Mouse (Mus musculus) kidney, embryonic 16.5 days (tissue): ENCODE results near the gene Tifa. TPM values are rescaled to one million over a fixed set of nuclear protein-coding genes. Genes with fewer than 3 reads are reported as not detected.
"Not testable (repeated sequence)": the region's sequence is repeated elsewhere in the genome, so short reads cannot be mapped to it uniquely, and the experiment has no call there.

Source experiments
- ATAC-seq: fragments of 200-750 bp; cut with Nextera tagmentation; 2 replicates; pipeline ENCODE4 v1.8.0; 2017; ENCODE audit warnings: moderate TSS enrichment; ENCODE audit not compliant: low FRiP score, low TSS enrichment
- H3K27ac ChIP-seq: fragments of 300-500 bp; sonication (generic); 2 replicates; pipeline ENCODE4 v1.5.1; 2014; ENCODE audit warnings: low read length
- H3K27me3 ChIP-seq: fragments of 300-500 bp; sonication (generic); 2 replicates; pipeline ENCODE4 v1.6.1; 2014; ENCODE audit warnings: low read length, control low read depth, mixed read lengths; ENCODE audit not compliant: insufficient read depth
- H3K36me3 ChIP-seq: fragments of 300-500 bp; sonication (generic); 2 replicates; pipeline ENCODE4 v1.6.1; 2014; ENCODE audit warnings: low read length, control low read depth, mixed read lengths; ENCODE audit not compliant: insufficient read depth
- H3K4me1 ChIP-seq: fragments of 300-500 bp; sonication (generic); 2 replicates; pipeline ENCODE4 v1.6.1; 2014; ENCODE audit warnings: low read length, control low read depth, mixed read lengths; ENCODE audit not compliant: insufficient read depth
- H3K4me2 ChIP-seq: fragments of 300-500 bp; sonication (generic); replicated peaks from 2 replicates; pipeline ENCODE4 v1.6.1; 2014; ENCODE audit warnings: low read depth, low read length
- H3K4me3 ChIP-seq: fragments of 300-500 bp; sonication (generic); 2 replicates; pipeline ENCODE4 v1.5.1; 2014; ENCODE audit warnings: mild to moderate bottlenecking, low read length
- H3K9ac ChIP-seq: fragments of 300-500 bp; sonication (generic); replicated peaks from 2 replicates; pipeline ENCODE4 v1.6.1; 2014; ENCODE audit warnings: low read length
- H3K9me3 ChIP-seq: fragments of 300-500 bp; sonication (generic); 2 replicates; pipeline ENCODE4 v1.6.1; 2016; ENCODE audit warnings: low read length, control low read depth
- WGBS: fragments of 180-500 bp; shearing (Covaris S2); extraction: QIAGEN DNeasy Blood & Tissue Kit; methylation state at CpG from one replicate; pipeline ENCODE4 v1.1.7; 2014; 5-methylcytosine and 5-hydroxymethylcytosine counted together
- polyA plus RNA-seq: library from polyadenylated mRNA; unstranded; fragments of >200 nt; fragmentation: Nextera tagmentation; extraction: Ambion mirVana; gene quantifications from 2 replicates; pipeline ENCODE4 v1.2.1, GENCODE M21; 2015

The Tifa gene
- polyA plus RNA-seq, 1 experiment from 2014 or later, result 5.4 TPM

- H3K4me3 ChIP-seq, result no peak overlapping the region
- H3K9me3 ChIP-seq, result no peaks in the 10 kb centered on the region
- no peak overlapping the region for H3K27ac ChIP-seq
- no peak overlapping the region for H3K9ac ChIP-seq
- H3K4me2 ChIP-seq, result no peak overlapping the region
- H3K4me1 ChIP-seq, result no peaks in the 10 kb centered on the region
- H3K36me3 ChIP-seq, result no peaks in the 10 kb centered on the region
- 84% methylated on average over 6 of the region's 6 CpGs for WGBS
- peaks cover 3% of the 10 kb centered on the region; the same call in 1 of the 2 replicates for H3K27me3 ChIP-seq
- no peak for ATAC-seq
Observed at GRCm38 (mm10) chr3:127782921-127783320, 6.7 kb upstream of the Tifa start.

DNA sequence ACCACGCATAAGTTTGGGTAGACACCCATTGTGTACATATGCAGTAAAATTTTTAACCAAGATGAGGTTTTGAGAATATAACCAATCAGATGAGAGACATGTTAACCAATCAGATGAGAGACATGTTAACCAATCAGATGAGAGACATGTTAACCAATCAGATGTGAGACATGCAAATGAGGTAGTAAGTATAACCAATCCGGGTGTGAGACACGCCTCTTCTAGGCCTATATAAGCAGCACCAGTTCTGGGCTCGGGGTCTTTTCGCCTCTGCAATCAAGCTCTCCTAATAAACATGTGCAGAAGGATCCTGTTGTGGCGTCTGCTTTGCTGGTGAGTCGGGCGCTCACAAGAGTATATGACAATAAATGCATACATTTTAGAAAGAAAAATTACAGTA lies 5.9 kb upstream of the Tifa start:
- H3K9ac ChIP-seq, H3K4me1 ChIP-seq, H3K27me3 ChIP-seq, H3K9me3 ChIP-seq, H3K4me3 ChIP-seq, H3K36me3 ChIP-seq, H3K27ac ChIP-seq, ATAC-seq, H3K4me2 ChIP-seq: not testable (repeated sequence)
- WGBS, result 91% methylated on average over 8 of the region's 8 CpGs

- Histone ChIP-seq H3K4me1 (peaks cover 11% of the 10 kb centered on the region), H3K4me3 (no peak overlapping the region), H3K9ac (no peak overlapping the region), H3K4me2 (no peak overlapping the region), H3K9me3 (no peaks in the 10 kb centered on the region), H3K36me3 (no peaks in the 10 kb centered on the region), H3K27ac (no peak overlapping the region), H3K27me3 (peaks cover 19% of the 10 kb centered on the region)
- no peak for ATAC-seq
Observed at GRCm38 (mm10) chr3:127787032-127787431, 2.6 kb upstream of the Tifa start.

GRCm38 (mm10) chr3:127788038-127788437 lies 1.6 kb upstream of the Tifa start:
- Histone ChIP-seq H3K4me3 (no peak overlapping the region), H3K4me2 (no peak overlapping the region), H3K9ac (no peak overlapping the region), H3K27me3 (peaks cover 19% of the 10 kb centered on the region), H3K9me3 (no peaks in the 10 kb centered on the region), H3K27ac (no peak overlapping the region), H3K4me1 (peaks cover 11% of the 10 kb centered on the region), H3K36me3 (no peaks in the 10 kb centered on the region)
- ATAC-seq, result no peak
- 50% methylated on average over 7 of the region's 7 CpGs for WGBS

GRCm38 (mm10) chr3:127788919-127789318 lies 686 bp upstream of the Tifa start:
- no peak for ATAC-seq
- Histone ChIP-seq H3K9ac (no peak overlapping the region), H3K4me3 (peak overlapping the region; percentile 67), H3K27ac (no peak overlapping the region), H3K36me3 (no peaks in the 10 kb centered on the region), H3K27me3 (peaks cover 19% of the 10 kb centered on the region), H3K9me3 (peaks cover 4% of the 10 kb centered on the region; the same call in 1 of the 2 replicates), H3K4me1 (peaks cover 11% of the 10 kb centered on the region), H3K4me2 (peak overlapping the region; percentile 95)
- 22% methylated on average over 8 of the region's 8 CpGs for WGBS

DNA sequence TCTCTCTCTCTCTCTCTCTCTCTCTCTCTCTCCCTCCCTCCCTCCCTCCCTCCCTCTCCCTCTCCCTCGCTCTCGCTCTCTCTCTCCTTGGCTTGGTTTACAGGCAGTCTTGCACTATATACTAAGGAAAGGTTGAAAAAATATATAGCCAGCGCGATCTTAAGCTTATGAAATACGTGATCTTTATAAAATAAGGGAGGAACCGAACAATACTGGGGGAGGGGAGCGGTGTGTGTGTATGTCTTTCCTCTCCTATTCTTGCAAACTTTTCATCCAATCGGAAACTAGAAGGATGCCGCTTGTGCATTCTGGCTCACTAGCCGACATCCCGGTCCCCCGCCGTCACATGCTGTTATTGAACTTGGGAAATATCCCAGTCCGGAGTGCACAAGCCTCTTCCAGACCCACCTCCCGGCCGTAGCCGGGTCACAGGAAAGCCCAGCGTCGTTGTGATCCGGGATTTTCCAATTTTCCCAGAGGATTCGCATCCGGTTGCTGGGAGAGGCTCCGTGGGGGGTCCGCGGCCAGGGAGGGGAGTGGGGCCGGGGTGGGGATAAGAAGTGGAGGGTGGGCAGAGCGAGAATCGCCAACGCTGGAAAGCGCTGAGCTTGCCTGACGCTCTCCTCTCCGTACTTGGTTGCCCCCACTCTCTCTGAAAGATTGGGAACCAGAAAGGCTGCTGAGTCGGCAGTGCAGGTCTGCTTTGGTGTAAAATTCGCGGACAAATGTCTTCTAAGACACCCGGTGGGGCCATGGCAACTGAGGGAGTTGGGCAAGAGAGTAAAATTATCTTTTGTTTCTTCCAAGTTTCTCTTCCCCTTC lies 840 bp downstream of the Tifa start:
- Histone ChIP-seq H3K4me3 (peak overlapping the region; percentile 67), H3K4me2 (peak overlapping the region; percentile 95), H3K4me1 (peaks cover 11% of the 10 kb centered on the region), H3K27ac (no peak overlapping the region), H3K9ac (peak overlapping the region; percentile 74), H3K9me3 (peaks cover 4% of the 10 kb centered on the region; the same call in 1 of the 2 replicates), H3K27me3 (peaks cover 19% of the 10 kb centered on the region), H3K36me3 (no peaks in the 10 kb centered on the region)
- under 1% methylated on average over 34 of the region's 36 CpGs for WGBS
- peak; percentile 62 for ATAC-seq

DNA sequence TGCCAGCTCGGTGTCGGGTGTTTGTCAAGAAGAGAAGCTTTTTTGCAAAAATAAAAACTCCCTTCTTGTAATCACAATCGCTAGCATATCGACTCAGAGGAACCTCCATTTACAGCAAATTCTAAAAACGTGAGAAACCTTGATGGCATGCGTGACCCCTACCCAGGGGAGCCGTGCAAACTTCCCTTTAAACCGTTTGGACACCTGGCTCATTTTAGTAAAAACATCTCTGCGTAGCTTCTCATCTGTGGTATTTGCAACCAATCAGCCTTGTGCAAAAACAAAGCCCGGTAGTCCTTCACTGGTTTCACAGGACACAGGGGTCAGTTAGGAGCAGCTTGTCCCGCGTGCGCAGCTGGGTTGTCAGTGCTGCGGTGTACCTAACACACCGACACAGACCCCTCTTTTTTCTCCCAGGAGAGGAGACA lies 1.5 kb downstream of the Tifa start:
- H3K9ac ChIP-seq, result peak overlapping the region; percentile 61
- H3K9me3 ChIP-seq, result peaks cover 4% of the 10 kb centered on the region; the same call in 1 of the 2 replicates
- H3K4me3 ChIP-seq, result peak overlapping the region; percentile 67
- H3K4me1 ChIP-seq, result peaks cover 11% of the 10 kb centered on the region
- H3K27me3 ChIP-seq, result peaks cover 19% of the 10 kb centered on the region
- H3K36me3 ChIP-seq, result no peaks in the 10 kb centered on the region
- H3K27ac ChIP-seq, result no peak overlapping the region
- H3K4me2 ChIP-seq, result peak overlapping the region; percentile 95
- no peak for ATAC-seq
- under 1% methylated on average over 15 of the region's 15 CpGs for WGBS

- H3K36me3 ChIP-seq, result no peaks in the 10 kb centered on the region; the same call in 1 of the 2 replicates
- no peak for ATAC-seq
- H3K27me3 ChIP-seq, result peaks cover 19% of the 10 kb centered on the region
- no peak overlapping the region for H3K27ac ChIP-seq
- peak overlapping the region; percentile 95; the same call in 1 of the 2 replicates for H3K4me2 ChIP-seq
- H3K4me3 ChIP-seq, result no peak overlapping the region
- H3K9ac ChIP-seq, result no peak overlapping the region
- H3K4me1 ChIP-seq, result peaks cover 11% of the 10 kb centered on the region
- peaks cover 4% of the 10 kb centered on the region; the same call in 1 of the 2 replicates for H3K9me3 ChIP-seq
- WGBS, result 49% methylated on average over 4 of the region's 4 CpGs
Observed at GRCm38 (mm10) chr3:127791595-127792561, 2.3 kb downstream of the Tifa start.

GRCm38 (mm10) chr3:127793022-127793421 lies 3.4 kb downstream of the Tifa start:
- no peak overlapping the region for H3K4me2 ChIP-seq
- no peak for ATAC-seq
- H3K9me3 ChIP-seq, result peaks cover 4% of the 10 kb centered on the region; the same call in 1 of the 2 replicates
- H3K27me3 ChIP-seq, result peaks cover 15% of the 10 kb centered on the region
- 87% methylated on average over 7 of the region's 7 CpGs for WGBS
- H3K27ac ChIP-seq, result no peak overlapping the region
- no peaks in the 10 kb centered on the region; the same call in 1 of the 2 replicates for H3K36me3 ChIP-seq
- no peak overlapping the region for H3K4me3 ChIP-seq
- no peak overlapping the region for H3K9ac ChIP-seq
- peaks cover 11% of the 10 kb centered on the region for H3K4me1 ChIP-seq
